Mouse (Mus musculus): ENCODE measurements around the gene Tnrc6c. TPM values are rescaled to one million over a fixed set of nuclear protein-coding genes. Genes with fewer than 3 reads are reported as not detected.

Tnrc6c gene
- polyA plus RNA-seq, 1 experiment from 2014 or later: 18.8 TPM

- H3K9me3 ChIP-seq (ENCODE audit: control insufficient read depth, low read length): no peaks in the 10 kb centered on the region
- H3K4me1 ChIP-seq (replicated peaks; ENCODE audit: control insufficient read depth, insufficient read depth, low read length): no peaks in the 10 kb centered on the region
- DNase-seq (ENCODE audit: low spot score): no peak
- ATAC-seq (replicated peaks; ENCODE audit: low FRiP score): no peak
- no peak overlapping the region for H3K4me3 ChIP-seq (ENCODE audit: low read depth, low read length)
- H3K4me2 ChIP-seq (ENCODE audit: low read depth, low read length, severe bottlenecking): no peak overlapping the region
- H3K27ac ChIP-seq (ENCODE audit: low read depth, low read length): no peak overlapping the region
- no peak overlapping the region for H3K9ac ChIP-seq (ENCODE audit: low read length)
- H3K27me3 ChIP-seq (ENCODE audit: control insufficient read depth, insufficient read depth, low read length): no peaks in the 10 kb centered on the region
- H3K36me3 ChIP-seq (ENCODE audit: control insufficient read depth, insufficient read depth, low read length): no peaks in the 10 kb centered on the region; the same call in none of the 2 replicates
- 84% methylated on average over 3 of the region's 3 CpGs for WGBS
These were observed 112.2 kb downstream of the Tnrc6c start for GRCm38 (mm10) chr11:117766275-117766674.

- WGBS: 88% methylated on average over 20 of the region's 20 CpGs
- DNase-seq (ENCODE audit: low spot score) (no peak), ATAC-seq (replicated peaks; ENCODE audit: low FRiP score) (no peak)
- no peaks in the 10 kb centered on the region for H3K27me3 ChIP-seq (ENCODE audit: control insufficient read depth, insufficient read depth, low read length)
- no peaks in the 10 kb centered on the region for H3K9me3 ChIP-seq (ENCODE audit: control insufficient read depth, low read length)
- H3K27ac ChIP-seq (ENCODE audit: low read depth, low read length): no peak overlapping the region
- no peak overlapping the region for H3K9ac ChIP-seq (ENCODE audit: low read length)
- no peaks in the 10 kb centered on the region for H3K4me1 ChIP-seq (replicated peaks; ENCODE audit: control insufficient read depth, insufficient read depth, low read length)
- H3K4me3 ChIP-seq (ENCODE audit: low read depth, low read length): no peak overlapping the region
- no peaks in the 10 kb centered on the region; the same call in 1 of the 2 replicates for H3K36me3 ChIP-seq (ENCODE audit: control insufficient read depth, insufficient read depth, low read length)
- no peak overlapping the region for H3K4me2 ChIP-seq (ENCODE audit: low read depth, low read length, severe bottlenecking)
These were observed 114.9 kb downstream of the Tnrc6c start for GRCm38 (mm10) chr11:117768725-117769682.

DNA sequence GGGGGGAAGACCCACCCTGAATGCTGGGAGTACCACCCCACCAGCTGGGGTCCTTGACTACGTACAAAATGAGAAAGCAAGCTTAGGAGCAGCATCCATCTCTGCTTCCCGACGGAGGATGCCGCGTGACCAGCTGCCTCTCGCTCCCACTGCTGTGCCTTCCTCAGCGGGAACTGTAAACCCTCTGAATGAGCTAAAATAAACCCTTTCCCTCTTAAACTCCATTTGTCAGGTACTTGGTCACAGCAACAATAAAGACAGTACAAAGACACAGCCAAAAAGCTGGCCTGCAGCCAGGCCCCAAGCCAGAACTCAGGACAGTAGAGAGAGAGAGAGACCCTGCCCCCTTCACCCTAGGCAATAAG lies 115.6 kb downstream of the Tnrc6c start:
- no peak overlapping the region for H3K4me3 ChIP-seq (ENCODE audit: low read depth, low read length)
- no peak overlapping the region for H3K4me2 ChIP-seq (ENCODE audit: low read depth, low read length, severe bottlenecking)
- no peaks in the 10 kb centered on the region for H3K27me3 ChIP-seq (ENCODE audit: control insufficient read depth, insufficient read depth, low read length)
- H3K36me3 ChIP-seq (ENCODE audit: control insufficient read depth, insufficient read depth, low read length): no peaks in the 10 kb centered on the region
- H3K27ac ChIP-seq (ENCODE audit: low read depth, low read length): no peak overlapping the region
- H3K9me3 ChIP-seq (ENCODE audit: control insufficient read depth, low read length): no peaks in the 10 kb centered on the region
- no peak for DNase-seq (ENCODE audit: low spot score)
- ATAC-seq (replicated peaks; ENCODE audit: low FRiP score): no peak
- H3K4me1 ChIP-seq (replicated peaks; ENCODE audit: control insufficient read depth, insufficient read depth, low read length): no peaks in the 10 kb centered on the region
- WGBS: 87% methylated on average over 7 of the region's 7 CpGs
- no peak overlapping the region for H3K9ac ChIP-seq (ENCODE audit: low read length)

- DNase-seq (ENCODE audit: low spot score) (no peak), ATAC-seq (replicated peaks; ENCODE audit: low FRiP score) (no peak)
- Histone ChIP-seq H3K36me3 (ENCODE audit: control insufficient read depth, insufficient read depth, low read length) (no peaks in the 10 kb centered on the region), H3K27me3 (ENCODE audit: control insufficient read depth, insufficient read depth, low read length) (no peaks in the 10 kb centered on the region), H3K4me1 (replicated peaks; ENCODE audit: control insufficient read depth, insufficient read depth, low read length) (no peaks in the 10 kb centered on the region), H3K27ac (ENCODE audit: low read depth, low read length) (no peak overlapping the region), H3K4me2 (ENCODE audit: low read depth, low read length, severe bottlenecking) (no peak overlapping the region), H3K9ac (ENCODE audit: low read length) (no peak overlapping the region), H3K4me3 (ENCODE audit: low read depth, low read length) (no peak overlapping the region), H3K9me3 (ENCODE audit: control insufficient read depth, low read length) (no peaks in the 10 kb centered on the region)
- WGBS: 90% methylated on average over 10 of the region's 10 CpGs
These were observed 116.3 kb downstream of the Tnrc6c start for GRCm38 (mm10) chr11:117770407-117770806.

GRCm38 (mm10) chr11:117772352-117772751 lies 118.3 kb downstream of the Tnrc6c start:
- Histone ChIP-seq H3K4me2 (ENCODE audit: low read depth, low read length, severe bottlenecking) (no peak overlapping the region), H3K27ac (ENCODE audit: low read depth, low read length) (no peak overlapping the region), H3K4me1 (replicated peaks; ENCODE audit: control insufficient read depth, insufficient read depth, low read length) (no peaks in the 10 kb centered on the region), H3K4me3 (ENCODE audit: low read depth, low read length) (no peak overlapping the region), H3K9ac (ENCODE audit: low read length) (no peak overlapping the region), H3K9me3 (ENCODE audit: control insufficient read depth, low read length) (no peaks in the 10 kb centered on the region), H3K27me3 (ENCODE audit: control insufficient read depth, insufficient read depth, low read length) (no peaks in the 10 kb centered on the region), H3K36me3 (ENCODE audit: control insufficient read depth, insufficient read depth, low read length) (no peaks in the 10 kb centered on the region)
- DNase-seq (ENCODE audit: low spot score) (no peak), ATAC-seq (replicated peaks; ENCODE audit: low FRiP score) (no peak)
- WGBS: 94% methylated on average over 7 of the region's 7 CpGs

DNA sequence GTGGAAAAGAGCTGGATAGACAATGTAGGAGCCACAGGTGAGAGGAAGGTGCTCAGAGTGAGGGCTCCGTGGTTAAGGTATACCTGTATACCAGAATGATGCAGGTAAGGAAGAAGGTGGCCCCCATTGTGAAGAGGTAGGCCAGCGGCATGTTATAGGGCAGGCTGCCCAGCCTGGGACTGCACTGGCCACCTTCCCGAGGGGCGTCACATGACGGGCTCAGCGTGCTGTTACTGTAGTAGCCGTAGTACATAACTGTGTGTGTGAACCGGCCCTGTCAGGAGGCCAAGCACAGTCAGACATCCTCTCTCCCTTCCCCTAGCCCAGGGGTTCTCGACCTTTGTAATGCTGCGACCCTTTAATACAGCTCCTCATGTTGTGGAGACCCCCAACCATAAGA lies 120.8 kb downstream of the Tnrc6c start:
- 90% methylated on average over 10 of the region's 10 CpGs for WGBS
- no peak for ATAC-seq (replicated peaks; ENCODE audit: low FRiP score)
- no peak overlapping the region for H3K27ac ChIP-seq (ENCODE audit: low read depth, low read length)

DNA sequence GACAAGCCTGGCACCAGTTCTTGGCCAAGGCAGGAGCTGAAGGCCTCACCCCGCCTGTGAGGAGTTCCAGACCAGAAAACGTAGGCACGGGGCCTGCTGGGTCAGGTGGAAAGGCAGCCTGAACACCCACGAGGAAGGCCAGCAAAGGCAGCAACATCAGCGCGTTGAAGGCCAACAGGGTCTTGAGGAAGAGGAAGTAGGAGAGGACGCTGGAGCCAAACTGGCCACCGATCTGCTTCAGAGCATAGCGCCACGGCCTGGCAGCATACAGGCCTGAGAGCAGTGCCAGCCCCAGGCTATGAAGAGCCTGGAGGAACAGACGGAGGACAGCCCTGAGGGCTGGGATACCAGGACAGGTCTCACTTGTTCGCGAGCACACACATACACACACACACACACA lies 121.5 kb downstream of the Tnrc6c start:
- no peak overlapping the region for H3K27ac ChIP-seq (ENCODE audit: low read depth, low read length)
- H3K36me3 ChIP-seq (ENCODE audit: control insufficient read depth, insufficient read depth, low read length): no peaks in the 10 kb centered on the region
- H3K4me1 ChIP-seq (replicated peaks; ENCODE audit: control insufficient read depth, insufficient read depth, low read length): peaks cover 10% of the 10 kb centered on the region
- H3K27me3 ChIP-seq (ENCODE audit: control insufficient read depth, insufficient read depth, low read length): peaks cover 8% of the 10 kb centered on the region
- H3K9ac ChIP-seq (ENCODE audit: low read length): no peak overlapping the region
- H3K4me2 ChIP-seq (ENCODE audit: low read depth, low read length, severe bottlenecking): no peak overlapping the region
- ATAC-seq (replicated peaks; ENCODE audit: low FRiP score) (no peak), DNase-seq (ENCODE audit: low spot score) (no peak)
- no peak overlapping the region for H3K4me3 ChIP-seq (ENCODE audit: low read depth, low read length)
- no peaks in the 10 kb centered on the region for H3K9me3 ChIP-seq (ENCODE audit: control insufficient read depth, low read length)
- 90% methylated on average over 10 of the region's 13 CpGs for WGBS

More for the DNA sequence above, 120.8 kb downstream of the Tnrc6c start:
- Histone ChIP-seq H3K4me3 (ENCODE audit: low read depth, low read length) (no peak overlapping the region), H3K4me1 (replicated peaks; ENCODE audit: control insufficient read depth, insufficient read depth, low read length) (peaks cover 5% of the 10 kb centered on the region), H3K4me2 (ENCODE audit: low read depth, low read length, severe bottlenecking) (no peak overlapping the region), H3K9me3 (ENCODE audit: control insufficient read depth, low read length) (no peaks in the 10 kb centered on the region), H3K27me3 (ENCODE audit: control insufficient read depth, insufficient read depth, low read length) (peaks cover 1% of the 10 kb centered on the region), H3K36me3 (ENCODE audit: control insufficient read depth, insufficient read depth, low read length) (no peaks in the 10 kb centered on the region), H3K9ac (ENCODE audit: low read length) (no peak overlapping the region)
- no peak for DNase-seq (ENCODE audit: low spot score)

GRCm38 (mm10) chr11:117776085-117776792 lies 122.2 kb downstream of the Tnrc6c start:
- H3K27me3 ChIP-seq (ENCODE audit: control insufficient read depth, insufficient read depth, low read length): peaks cover 15% of the 10 kb centered on the region
- no peak overlapping the region for H3K27ac ChIP-seq (ENCODE audit: low read depth, low read length)
- H3K4me2 ChIP-seq (ENCODE audit: low read depth, low read length, severe bottlenecking): no peak overlapping the region
- H3K36me3 ChIP-seq (ENCODE audit: control insufficient read depth, insufficient read depth, low read length): no peaks in the 10 kb centered on the region
- H3K9me3 ChIP-seq (ENCODE audit: control insufficient read depth, low read length): no peaks in the 10 kb centered on the region
- peaks cover 13% of the 10 kb centered on the region for H3K4me1 ChIP-seq (replicated peaks; ENCODE audit: control insufficient read depth, insufficient read depth, low read length)
- DNase-seq (ENCODE audit: low spot score) (no peak), ATAC-seq (replicated peaks; ENCODE audit: low FRiP score) (no peak)
- no peak overlapping the region for H3K9ac ChIP-seq (ENCODE audit: low read length)
- 93% methylated on average over 14 of the region's 14 CpGs for WGBS
- no peak overlapping the region for H3K4me3 ChIP-seq (ENCODE audit: low read depth, low read length)

Data from forebrain, embryonic 11.5 days (tissue).